Mouse (Mus musculus): ENCODE results near the gene Hspa12b. TPM values are rescaled to one million over a fixed set of nuclear protein-coding genes. Genes with fewer than 3 reads are reported as not detected.
A peak's percentile ranks its signal among the peaks of the same experiment; 100 is the strongest.

The Hspa12b gene
- polyA plus RNA-seq, 1 experiment from 2014 or later, result 6.9 TPM

- H3K27ac ChIP-seq (ENCODE audit: low read depth, low read length), result no peak overlapping the region
- H3K9me3 ChIP-seq (ENCODE audit: control insufficient read depth, low read length), result no peaks in the 10 kb centered on the region
- no peak for ATAC-seq
- no peak overlapping the region for H3K4me2 ChIP-seq (ENCODE audit: low read length)
- WGBS, result 28% methylated on average over 9 of the region's 9 CpGs
- H3K4me1 ChIP-seq (ENCODE audit: control insufficient read depth, insufficient read depth, low read depth, low read length), result peaks cover 13% of the 10 kb centered on the region
- no peaks in the 10 kb centered on the region for H3K36me3 ChIP-seq (ENCODE audit: control insufficient read depth, insufficient read depth, low read length)
- no peak overlapping the region for H3K4me3 ChIP-seq (ENCODE audit: low read length)
- H3K27me3 ChIP-seq (replicated peaks; ENCODE audit: control insufficient read depth, insufficient read depth, low read length), result peaks cover 15% of the 10 kb centered on the region
- H3K9ac ChIP-seq (ENCODE audit: low read depth, low read length), result no peak overlapping the region
Observed at GRCm38 (mm10) chr2:131170936-131171335, 43.9 kb downstream of the Hspa12b start.

GRCm38 (mm10) chr2:131171401-131172104 is 44.5 kb downstream of the Hspa12b start:
- Histone ChIP-seq H3K27ac (ENCODE audit: low read depth, low read length) (no peak overlapping the region), H3K27me3 (replicated peaks; ENCODE audit: control insufficient read depth, insufficient read depth, low read length) (peaks cover 15% of the 10 kb centered on the region), H3K4me1 (ENCODE audit: control insufficient read depth, insufficient read depth, low read depth, low read length) (peaks cover 17% of the 10 kb centered on the region), H3K36me3 (ENCODE audit: control insufficient read depth, insufficient read depth, low read length) (no peaks in the 10 kb centered on the region), H3K9me3 (ENCODE audit: control insufficient read depth, low read length) (no peaks in the 10 kb centered on the region), H3K4me3 (ENCODE audit: low read length) (peak overlapping the region; percentile 8; the same call in 1 of the 2 replicates), H3K4me2 (ENCODE audit: low read length) (peak overlapping the region; percentile 40), H3K9ac (ENCODE audit: low read depth, low read length) (no peak overlapping the region)
- ATAC-seq, result no peak
- WGBS, result 13% methylated on average over 43 of the region's 43 CpGs

- 54% methylated on average over 9 of the region's 9 CpGs for WGBS
- Histone ChIP-seq H3K9ac (ENCODE audit: low read depth, low read length) (no peak overlapping the region), H3K9me3 (ENCODE audit: control insufficient read depth, low read length) (no peaks in the 10 kb centered on the region), H3K4me1 (ENCODE audit: control insufficient read depth, insufficient read depth, low read depth, low read length) (peaks cover 24% of the 10 kb centered on the region), H3K27me3 (replicated peaks; ENCODE audit: control insufficient read depth, insufficient read depth, low read length) (peaks cover 15% of the 10 kb centered on the region), H3K27ac (ENCODE audit: low read depth, low read length) (no peak overlapping the region), H3K4me2 (ENCODE audit: low read length) (no peak overlapping the region), H3K36me3 (ENCODE audit: control insufficient read depth, insufficient read depth, low read length) (no peaks in the 10 kb centered on the region), H3K4me3 (ENCODE audit: low read length) (no peak overlapping the region)
- no peak for ATAC-seq
Observed at GRCm38 (mm10) chr2:131172322-131172721, 45.2 kb downstream of the Hspa12b start.

GRCm38 (mm10) chr2:131174700-131175099 is 47.6 kb downstream of the Hspa12b start:
- Histone ChIP-seq H3K4me1 (ENCODE audit: control insufficient read depth, insufficient read depth, low read depth, low read length) (peaks cover 41% of the 10 kb centered on the region), H3K27me3 (replicated peaks; ENCODE audit: control insufficient read depth, insufficient read depth, low read length) (peaks cover 15% of the 10 kb centered on the region), H3K4me3 (ENCODE audit: low read length) (peak overlapping the region; percentile 53), H3K36me3 (ENCODE audit: control insufficient read depth, insufficient read depth, low read length) (no peaks in the 10 kb centered on the region), H3K4me2 (ENCODE audit: low read length) (peak overlapping the region; percentile 98), H3K27ac (ENCODE audit: low read depth, low read length) (peak overlapping the region; percentile 42; the same call in 1 of the 2 replicates), H3K9me3 (ENCODE audit: control insufficient read depth, low read length) (no peaks in the 10 kb centered on the region), H3K9ac (ENCODE audit: low read depth, low read length) (peak overlapping the region; percentile 55)
- 4% methylated on average over 11 of the region's 11 CpGs for WGBS
- peak; percentile 64 for ATAC-seq

- H3K27me3 ChIP-seq (replicated peaks; ENCODE audit: control insufficient read depth, insufficient read depth, low read length), result peaks cover 15% of the 10 kb centered on the region
- no peak overlapping the region for H3K4me3 ChIP-seq (ENCODE audit: low read length)
- 59% methylated on average over 3 of the region's 3 CpGs for WGBS
- H3K36me3 ChIP-seq (ENCODE audit: control insufficient read depth, insufficient read depth, low read length), result no peaks in the 10 kb centered on the region
- H3K9ac ChIP-seq (ENCODE audit: low read depth, low read length), result no peak overlapping the region
- peaks cover 41% of the 10 kb centered on the region for H3K4me1 ChIP-seq (ENCODE audit: control insufficient read depth, insufficient read depth, low read depth, low read length)
- no peak overlapping the region for H3K4me2 ChIP-seq (ENCODE audit: low read length)
- H3K27ac ChIP-seq (ENCODE audit: low read depth, low read length), result peak overlapping the region; percentile 42; the same call in 1 of the 2 replicates
- no peaks in the 10 kb centered on the region for H3K9me3 ChIP-seq (ENCODE audit: control insufficient read depth, low read length)
- no peak for ATAC-seq
Observed at GRCm38 (mm10) chr2:131175286-131175944, 48.3 kb downstream of the Hspa12b start.

- H3K9me3 ChIP-seq (ENCODE audit: control insufficient read depth, low read length), result no peaks in the 10 kb centered on the region
- H3K4me1 ChIP-seq (ENCODE audit: control insufficient read depth, insufficient read depth, low read depth, low read length), result peaks cover 41% of the 10 kb centered on the region
- peaks cover 15% of the 10 kb centered on the region for H3K27me3 ChIP-seq (replicated peaks; ENCODE audit: control insufficient read depth, insufficient read depth, low read length)
- no peak overlapping the region for H3K4me2 ChIP-seq (ENCODE audit: low read length)
- 100% methylated on average over 1 of the region's 1 CpGs for WGBS
- H3K36me3 ChIP-seq (ENCODE audit: control insufficient read depth, insufficient read depth, low read length), result no peaks in the 10 kb centered on the region
- H3K27ac ChIP-seq (ENCODE audit: low read depth, low read length), result no peak overlapping the region
- no peak overlapping the region for H3K9ac ChIP-seq (ENCODE audit: low read depth, low read length)
- no peak overlapping the region for H3K4me3 ChIP-seq (ENCODE audit: low read length)
- ATAC-seq, result no peak
Observed at GRCm38 (mm10) chr2:131175945-131176309, 48.8 kb downstream of the Hspa12b start.

GRCm38 (mm10) chr2:131176491-131176890 is 49.4 kb downstream of the Hspa12b start:
- peaks cover 15% of the 10 kb centered on the region for H3K27me3 ChIP-seq (replicated peaks; ENCODE audit: control insufficient read depth, insufficient read depth, low read length)
- peaks cover 41% of the 10 kb centered on the region for H3K4me1 ChIP-seq (ENCODE audit: control insufficient read depth, insufficient read depth, low read depth, low read length)
- no peak overlapping the region for H3K27ac ChIP-seq (ENCODE audit: low read depth, low read length)
- 54% methylated on average over 5 of the region's 5 CpGs for WGBS
- no peaks in the 10 kb centered on the region for H3K9me3 ChIP-seq (ENCODE audit: control insufficient read depth, low read length)
- H3K9ac ChIP-seq (ENCODE audit: low read depth, low read length), result no peak overlapping the region
- no peak for ATAC-seq
- H3K4me3 ChIP-seq (ENCODE audit: low read length), result no peak overlapping the region
- peak overlapping the region; percentile 97; the same call in 1 of the 2 replicates for H3K4me2 ChIP-seq (ENCODE audit: low read length)
- no peaks in the 10 kb centered on the region for H3K36me3 ChIP-seq (ENCODE audit: control insufficient read depth, insufficient read depth, low read length)

- H3K27me3 ChIP-seq (replicated peaks; ENCODE audit: control insufficient read depth, insufficient read depth, low read length), result peaks cover 2% of the 10 kb centered on the region
- no peaks in the 10 kb centered on the region for H3K36me3 ChIP-seq (ENCODE audit: control insufficient read depth, insufficient read depth, low read length)
- H3K4me3 ChIP-seq (ENCODE audit: low read length), result peak overlapping the region; percentile 78
- H3K4me1 ChIP-seq (ENCODE audit: control insufficient read depth, insufficient read depth, low read depth, low read length), result peaks cover 41% of the 10 kb centered on the region
- H3K4me2 ChIP-seq (ENCODE audit: low read length), result peak overlapping the region; percentile 97
- H3K27ac ChIP-seq (ENCODE audit: low read depth, low read length), result no peak overlapping the region
- ATAC-seq, result no peak
- 80% methylated on average over 9 of the region's 9 CpGs for WGBS
- H3K9me3 ChIP-seq (ENCODE audit: control insufficient read depth, low read length), result no peaks in the 10 kb centered on the region
- H3K9ac ChIP-seq (ENCODE audit: low read depth, low read length), result peak overlapping the region; percentile 28; the same call in 1 of the 2 replicates
Observed at GRCm38 (mm10) chr2:131177932-131178331, 50.9 kb downstream of the Hspa12b start.

- WGBS, result 26% methylated on average over 25 of the region's 26 CpGs
Observed at GRCm38 (mm10) chr2:131178828-131179245, 51.8 kb downstream of the Hspa12b start.

More at GRCm38 (mm10) chr2:131178828-131179245, 51.8 kb downstream of the Hspa12b start:
- Histone ChIP-seq H3K36me3 (ENCODE audit: control insufficient read depth, insufficient read depth, low read length) (no peaks in the 10 kb centered on the region), H3K9me3 (ENCODE audit: control insufficient read depth, low read length) (no peaks in the 10 kb centered on the region), H3K4me2 (ENCODE audit: low read length) (peak overlapping the region; percentile 97), H3K4me3 (ENCODE audit: low read length) (peak overlapping the region; percentile 78), H3K27me3 (replicated peaks; ENCODE audit: control insufficient read depth, insufficient read depth, low read length) (no peaks in the 10 kb centered on the region), H3K4me1 (ENCODE audit: control insufficient read depth, insufficient read depth, low read depth, low read length) (peaks cover 41% of the 10 kb centered on the region), H3K9ac (ENCODE audit: low read depth, low read length) (peak overlapping the region; percentile 88), H3K27ac (ENCODE audit: low read depth, low read length) (peak overlapping the region; percentile 97)
- ATAC-seq, result no peak
